Mouse (Mus musculus): ENCODE measurements around the gene Mansc1. TPM values are rescaled to one million over a fixed set of nuclear protein-coding genes. Genes with fewer than 3 reads are reported as not detected.

The Mansc1 gene
- total RNA-seq, 2 experiments from 2014 or later, result 2.8 to 3.4 TPM

GRCm38 (mm10) chr6:134565606-134566247 lies 66.6 kb downstream of the Mansc1 start:
- DNase-seq, result no peak
- intact Hi-C loops (cut with DNase I; ENCODE audit: low total_unique reads), result loop anchor here (5.0 kb wide), 1 partner anchor 42 kb away; no protein-coding TSS in a partner anchor

- DNase-seq, result no peak
- intact Hi-C loops (cut with DNase I; ENCODE audit: low total_unique reads), result no loop called here
Observed at GRCm38 (mm10) chr6:134564539-134564938, 67.7 kb downstream of the Mansc1 start.

- no peak for DNase-seq
- intact Hi-C loops (cut with DNase I; ENCODE audit: low total_unique reads), result no loop called here
Observed at GRCm38 (mm10) chr6:134559635-134560034, 72.7 kb downstream of the Mansc1 start.

Other genes with a start within 250 kb of the Mansc1 start
- not detected for gene Bcl2l14, start 236.2 kb downstream of the Mansc1 start, total RNA-seq (2021)
- 10 to 100 TPM; 40.9 to 41.9 TPM for gene Lrp6, start 65.5 kb downstream of the Mansc1 start, total RNA-seq (2021)
- gene Borcs5, start 7.0 kb upstream of the Mansc1 start, total RNA-seq (2021), result 10 to 100 TPM; 11.0 to 12.0 TPM
- gene Dusp16, start 160.1 kb upstream of the Mansc1 start, total RNA-seq (2021), result 10 to 100 TPM; 13.5 to 14.4 TPM
- gene Crebl2, start 197.7 kb upstream of the Mansc1 start, total RNA-seq (2021), result 1 to 10 TPM; 3.5 to 5.0 TPM